Mouse (Mus musculus) lung, embryonic 15.5 days (tissue): ENCODE measurements at regions not wholly inside any gene's neighbourhood (a gene's known extent, or its start where the extent isn't known, plus 50 kb on each side); places are given as distances from the start of the nearest gene placed in this dataset.

ENCODE experiments used
- ATAC-seq: fragments of 200-750 bp; cut with Nextera tagmentation; 2 replicates; pipeline ENCODE4 v1.8.0; 2017; ENCODE audit warnings: moderate number of reproducible peaks, borderline replicate concordance; ENCODE audit not compliant: low FRiP score, low TSS enrichment; ENCODE audit errors: extremely low read depth
- H3K27ac ChIP-seq: fragments of 300-500 bp; sonication (generic); 2 replicates; pipeline ENCODE4 v1.5.1; 2015; ENCODE audit warnings: moderate library complexity, mild to moderate bottlenecking, inconsistent platforms
- H3K27me3 ChIP-seq: fragments of 300-500 bp; sonication (generic); 2 replicates; pipeline ENCODE4 v1.6.1; 2015; ENCODE audit warnings: inconsistent platforms
- H3K36me3 ChIP-seq: fragments of 300-500 bp; sonication (generic); 2 replicates; pipeline ENCODE4 v1.6.1; 2015; ENCODE audit warnings: inconsistent platforms
- H3K4me1 ChIP-seq: fragments of 300-500 bp; sonication (generic); 2 replicates; pipeline ENCODE4 v1.6.1; 2015; ENCODE audit warnings: inconsistent platforms
- H3K4me2 ChIP-seq: fragments of 300-500 bp; sonication (generic); 2 replicates; pipeline ENCODE4 v1.6.1; 2015; ENCODE audit warnings: inconsistent platforms, mild to moderate bottlenecking, moderate library complexity
- H3K4me3 ChIP-seq: fragments of 300-500 bp; sonication (generic); 2 replicates; pipeline ENCODE4 v1.5.1; 2015; ENCODE audit warnings: mild to moderate bottlenecking, inconsistent platforms
- H3K9ac ChIP-seq: fragments of 300-500 bp; sonication (generic); 2 replicates; pipeline ENCODE4 v1.6.1; 2015; ENCODE audit warnings: inconsistent platforms
- H3K9me3 ChIP-seq: fragments of 300-500 bp; sonication (generic); 2 replicates; pipeline ENCODE4 v1.6.1; 2016; ENCODE audit warnings: inconsistent platforms
- WGBS: fragments of 180-500 bp; shearing (Covaris S2); methylation state at CpG from one replicate; pipeline ENCODE4 v1.1.7; 2015; 5-methylcytosine and 5-hydroxymethylcytosine counted together

GRCm38 (mm10) chr12:106445976-106446375 is 435.9 kb downstream of the Vrk1 start:
- no peak for ATAC-seq
- H3K9me3 ChIP-seq, result no peaks in the 10 kb centered on the region
- H3K4me1 ChIP-seq, result no peaks in the 10 kb centered on the region
- no peak overlapping the region for H3K4me2 ChIP-seq
- WGBS, result 62% methylated on average over 10 of the region's 10 CpGs
- H3K27me3 ChIP-seq, result no peaks in the 10 kb centered on the region
- no peak overlapping the region for H3K4me3 ChIP-seq
- no peak overlapping the region for H3K9ac ChIP-seq
- no peaks in the 10 kb centered on the region for H3K36me3 ChIP-seq
- H3K27ac ChIP-seq, result no peak overlapping the region

DNA sequence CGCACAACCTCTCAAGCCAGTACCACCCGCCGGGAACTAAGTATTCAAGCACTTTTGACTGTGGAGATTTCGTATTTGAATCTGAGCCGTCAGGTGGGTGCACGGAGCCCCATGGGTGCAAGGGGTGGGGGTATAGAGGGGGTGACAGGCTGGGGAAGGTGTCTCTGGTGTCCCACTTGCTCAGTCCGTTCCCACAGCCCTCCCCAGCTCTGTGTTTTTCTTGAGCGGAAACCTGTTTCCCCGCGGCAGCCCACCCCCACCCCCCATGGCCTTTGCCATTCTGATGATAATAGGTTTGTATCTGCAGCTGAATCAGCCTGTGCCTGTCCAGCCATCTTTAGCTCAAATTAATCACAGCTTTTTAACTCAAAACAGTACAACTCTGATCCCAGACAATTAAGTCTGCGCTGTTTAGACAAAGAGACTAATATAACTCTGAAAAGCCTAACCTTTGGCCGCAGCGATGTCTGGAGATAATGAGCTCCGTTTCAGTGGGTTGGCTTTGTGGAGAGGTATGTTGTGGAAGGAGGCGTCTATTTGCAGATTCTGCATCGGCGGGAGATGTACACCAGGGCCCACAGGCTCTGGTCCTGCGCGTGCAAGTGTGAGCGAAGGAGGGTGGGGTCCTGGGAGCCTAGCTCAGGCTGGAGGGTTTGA is 437.0 kb downstream of the Vrk1 start:
- Histone ChIP-seq H3K27ac (no peak overlapping the region), H3K9me3 (no peaks in the 10 kb centered on the region)

GRCm38 (mm10) chr12:106448551-106448950 is 438.5 kb downstream of the Vrk1 start:
- Histone ChIP-seq H3K27ac (no peak overlapping the region), H3K9ac (no peak overlapping the region), H3K36me3 (no peaks in the 10 kb centered on the region), H3K4me1 (no peaks in the 10 kb centered on the region), H3K4me2 (no peak overlapping the region), H3K27me3 (no peaks in the 10 kb centered on the region), H3K4me3 (no peak overlapping the region), H3K9me3 (no peaks in the 10 kb centered on the region)
- no peak for ATAC-seq
- WGBS, result 68% methylated on average over 6 of the region's 6 CpGs

More for the DNA sequence above, 437.0 kb downstream of the Vrk1 start:
- no peaks in the 10 kb centered on the region for H3K4me1 ChIP-seq
- H3K36me3 ChIP-seq, result no peaks in the 10 kb centered on the region
- ATAC-seq, result no peak
- WGBS, result 73% methylated on average over 20 of the region's 20 CpGs
- no peak overlapping the region for H3K9ac ChIP-seq
- no peaks in the 10 kb centered on the region for H3K27me3 ChIP-seq
- no peak overlapping the region for H3K4me2 ChIP-seq
- H3K4me3 ChIP-seq, result no peak overlapping the region

GRCm38 (mm10) chr12:106453491-106453890 is 443.5 kb downstream of the Vrk1 start:
- Histone ChIP-seq H3K4me2 (no peak overlapping the region), H3K27ac (no peak overlapping the region), H3K27me3 (no peaks in the 10 kb centered on the region), H3K9ac (no peak overlapping the region), H3K9me3 (no peaks in the 10 kb centered on the region), H3K4me3 (no peak overlapping the region), H3K4me1 (no peaks in the 10 kb centered on the region), H3K36me3 (no peaks in the 10 kb centered on the region)
- 50% methylated on average over 13 of the region's 13 CpGs for WGBS
- no peak for ATAC-seq

DNA sequence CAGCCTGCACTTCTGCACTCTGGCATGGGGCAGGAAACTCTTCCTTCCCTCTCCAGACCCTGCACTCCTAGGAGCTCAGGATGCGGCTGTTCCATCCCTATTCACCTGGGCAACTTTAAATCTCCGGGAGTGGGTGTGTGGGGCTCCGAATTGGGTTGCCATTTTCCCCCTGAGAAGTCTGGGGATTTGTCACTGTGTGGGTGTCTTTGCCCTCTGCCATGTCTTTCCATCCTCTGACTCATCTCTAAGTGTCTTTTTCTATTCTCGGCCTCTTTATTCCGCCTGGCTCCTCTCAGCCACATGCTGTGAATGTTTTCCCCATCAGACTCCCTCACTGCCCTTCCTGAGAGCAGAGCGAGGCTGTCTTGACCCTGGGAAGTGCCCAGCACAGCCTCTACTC is 448.2 kb downstream of the Vrk1 start:
- Histone ChIP-seq H3K27ac (no peak overlapping the region), H3K27me3 (no peaks in the 10 kb centered on the region), H3K4me3 (no peak overlapping the region), H3K4me2 (no peak overlapping the region), H3K4me1 (no peaks in the 10 kb centered on the region), H3K9ac (no peak overlapping the region), H3K36me3 (no peaks in the 10 kb centered on the region), H3K9me3 (no peaks in the 10 kb centered on the region)
- 61% methylated on average over 6 of the region's 6 CpGs for WGBS
- ATAC-seq, result no peak

GRCm38 (mm10) chr12:106460650-106461049 is 450.6 kb downstream of the Vrk1 start:
- no peak overlapping the region for H3K4me2 ChIP-seq
- no peaks in the 10 kb centered on the region for H3K27me3 ChIP-seq
- 83% methylated on average over 7 of the region's 7 CpGs for WGBS
- no peak for ATAC-seq
- no peaks in the 10 kb centered on the region for H3K4me1 ChIP-seq
- H3K4me3 ChIP-seq, result no peak overlapping the region
- no peaks in the 10 kb centered on the region for H3K9me3 ChIP-seq
- H3K36me3 ChIP-seq, result no peaks in the 10 kb centered on the region
- H3K27ac ChIP-seq, result no peak overlapping the region
- no peak overlapping the region for H3K9ac ChIP-seq

DNA sequence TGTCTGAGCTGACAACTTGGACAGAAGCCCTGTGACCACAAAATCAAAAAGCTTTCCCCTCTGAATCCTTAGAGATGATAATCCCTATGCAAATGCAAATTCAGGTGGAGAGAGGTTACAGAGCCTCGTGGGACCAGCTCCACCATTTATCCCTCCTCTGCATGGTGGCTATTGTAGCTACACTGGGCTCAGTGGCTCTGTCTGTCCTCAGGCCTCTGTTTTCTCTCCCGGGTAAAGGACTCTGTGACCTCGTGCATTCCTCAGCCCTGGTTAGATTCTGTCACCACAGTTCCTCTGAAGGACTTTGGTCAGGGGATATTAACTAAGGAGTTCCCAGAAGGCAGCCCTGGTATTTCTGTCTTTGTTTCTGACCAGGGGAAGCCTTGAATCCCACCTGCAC is 452.3 kb downstream of the Vrk1 start:
- Histone ChIP-seq H3K4me2 (no peak overlapping the region), H3K27me3 (no peaks in the 10 kb centered on the region), H3K36me3 (no peaks in the 10 kb centered on the region), H3K4me1 (no peaks in the 10 kb centered on the region), H3K27ac (no peak overlapping the region), H3K9ac (no peak overlapping the region), H3K4me3 (no peak overlapping the region), H3K9me3 (no peaks in the 10 kb centered on the region)
- WGBS, result 33% methylated on average over 3 of the region's 3 CpGs
- ATAC-seq, result no peak

DNA sequence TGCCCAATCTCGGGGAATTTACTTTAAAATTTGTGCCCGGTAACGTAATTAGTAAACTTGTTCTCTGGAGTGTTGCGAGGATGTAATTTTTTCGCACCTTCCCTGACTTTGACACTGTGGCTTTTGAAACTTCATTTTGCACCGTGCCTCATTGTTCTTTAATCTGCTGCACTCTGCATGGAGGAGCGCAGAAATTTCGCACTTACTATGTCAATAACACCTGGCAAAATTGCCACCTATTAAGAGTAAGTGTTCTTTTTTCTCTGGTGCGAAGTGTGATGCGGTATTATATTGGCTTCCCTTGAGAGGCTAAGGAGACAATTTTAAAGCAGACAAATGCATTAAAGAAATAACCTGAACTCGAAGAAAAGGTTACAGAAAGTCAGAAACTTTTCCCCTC is 454.7 kb downstream of the Vrk1 start:
- WGBS, result 12% methylated on average over 11 of the region's 11 CpGs

GRCm38 (mm10) chr12:106468173-106468860 is 458.3 kb downstream of the Vrk1 start:
- Histone ChIP-seq H3K9me3 (no peaks in the 10 kb centered on the region), H3K9ac (no peak overlapping the region), H3K27me3 (peaks cover under 1% of the 10 kb centered on the region; the same call in 1 of the 2 replicates), H3K36me3 (no peaks in the 10 kb centered on the region), H3K4me2 (no peak overlapping the region), H3K4me1 (no peaks in the 10 kb centered on the region), H3K27ac (no peak overlapping the region), H3K4me3 (no peak overlapping the region)
- no peak for ATAC-seq
- 55% methylated on average over 18 of the region's 18 CpGs for WGBS

More for the DNA sequence above, 454.7 kb downstream of the Vrk1 start:
- Histone ChIP-seq H3K9me3 (no peaks in the 10 kb centered on the region), H3K9ac (no peak overlapping the region), H3K4me1 (no peaks in the 10 kb centered on the region), H3K27ac (no peak overlapping the region), H3K4me3 (no peak overlapping the region), H3K36me3 (no peaks in the 10 kb centered on the region), H3K27me3 (no peaks in the 10 kb centered on the region), H3K4me2 (no peak overlapping the region)
- no peak for ATAC-seq

DNA sequence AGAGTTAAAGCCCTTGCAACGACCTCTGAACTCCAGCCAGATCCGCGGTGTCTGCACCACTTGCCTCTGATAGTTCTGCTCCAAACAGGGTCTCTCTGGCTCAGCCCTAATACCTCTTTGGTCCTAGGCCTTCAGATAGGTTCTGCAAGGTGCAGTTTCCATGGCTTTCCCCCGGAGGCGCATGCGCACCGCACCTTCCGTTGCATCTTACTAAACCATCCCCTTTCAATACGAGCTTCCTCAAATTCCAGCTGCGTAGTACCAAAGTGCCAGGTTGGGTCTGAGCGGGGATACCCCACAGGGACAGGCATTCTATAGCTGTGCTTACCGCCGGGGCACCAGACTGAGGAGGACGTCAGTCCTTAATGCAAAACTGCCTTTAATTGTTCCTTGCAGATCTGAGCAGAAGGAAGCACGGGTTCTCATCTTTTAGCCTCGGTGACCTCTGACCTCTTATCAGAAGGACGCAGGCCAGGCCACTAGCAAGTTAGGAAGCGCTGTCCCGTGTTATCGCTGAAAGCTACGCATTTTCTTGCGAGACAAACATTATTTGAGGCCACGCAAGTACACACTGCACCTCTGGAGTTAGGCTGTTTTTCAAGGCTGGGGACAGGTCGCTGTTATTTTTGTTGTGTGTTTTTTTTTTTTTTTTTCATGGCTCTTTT is 464.6 kb downstream of the Vrk1 start:
- no peak for ATAC-seq
- Histone ChIP-seq H3K4me2 (no peak overlapping the region), H3K9me3 (no peaks in the 10 kb centered on the region), H3K27me3 (peaks cover 60% of the 10 kb centered on the region), H3K36me3 (no peaks in the 10 kb centered on the region), H3K9ac (no peak overlapping the region), H3K4me1 (peaks cover 8% of the 10 kb centered on the region), H3K4me3 (no peak overlapping the region), H3K27ac (no peak overlapping the region)
- 13% methylated on average over 24 of the region's 24 CpGs for WGBS

DNA sequence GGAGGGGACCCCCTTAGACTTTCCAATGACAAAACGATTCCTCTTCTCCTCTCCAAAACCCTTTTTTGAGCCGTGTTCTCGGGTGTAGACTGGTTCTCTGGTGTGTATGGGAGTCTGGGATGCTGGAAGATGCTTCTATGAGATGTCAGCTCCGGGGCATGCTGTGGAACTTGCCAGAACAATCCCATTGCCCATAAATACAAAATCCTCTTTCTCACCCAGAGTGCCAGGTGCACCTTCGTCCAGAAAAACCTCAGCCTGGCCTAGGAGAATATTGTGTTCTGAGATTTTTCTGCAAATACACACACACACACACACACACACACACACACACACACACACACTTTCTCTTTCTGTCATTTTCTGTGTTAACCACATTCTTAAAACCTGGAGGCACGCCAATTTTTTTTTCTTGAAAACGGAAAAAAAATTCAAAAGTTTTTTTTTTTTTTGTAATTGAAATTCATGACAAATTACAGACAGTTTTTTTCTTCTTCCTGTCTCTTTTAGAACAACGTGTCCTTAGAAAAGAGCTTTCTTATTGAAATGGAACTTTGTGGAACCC is 465.5 kb downstream of the Vrk1 start:
- Histone ChIP-seq H3K27ac (no peak overlapping the region), H3K9ac (no peak overlapping the region), H3K36me3 (no peaks in the 10 kb centered on the region), H3K9me3 (no peaks in the 10 kb centered on the region), H3K4me1 (peaks cover 10% of the 10 kb centered on the region), H3K27me3 (peaks cover 69% of the 10 kb centered on the region), H3K4me3 (no peak overlapping the region), H3K4me2 (no peak overlapping the region)
- ATAC-seq, result no peak
- WGBS, result 46% methylated on average over 8 of the region's 8 CpGs
